Mouse (Mus musculus) bone marrow, adult 2 months (tissue): ENCODE data around the gene Crybg2.

Source experiments
- CTCF ChIP-seq: fragments of 200-500 bp; IDR thresholded peaks from 2 replicates; pipeline ENCODE4 v1.5.1; 2011; ENCODE audit warnings: low read length, control low read depth; ENCODE audit not compliant: control insufficient read depth, insufficient read depth
- POLR2A ChIP-seq: fragments of 200-500 bp; IDR thresholded peaks from 2 replicates; pipeline ENCODE4 v1.6.1; 2011; ENCODE audit warnings: low read depth, mild to moderate bottlenecking, control low read depth, low read length, borderline replicate concordance; ENCODE audit not compliant: control insufficient read depth

DNA sequence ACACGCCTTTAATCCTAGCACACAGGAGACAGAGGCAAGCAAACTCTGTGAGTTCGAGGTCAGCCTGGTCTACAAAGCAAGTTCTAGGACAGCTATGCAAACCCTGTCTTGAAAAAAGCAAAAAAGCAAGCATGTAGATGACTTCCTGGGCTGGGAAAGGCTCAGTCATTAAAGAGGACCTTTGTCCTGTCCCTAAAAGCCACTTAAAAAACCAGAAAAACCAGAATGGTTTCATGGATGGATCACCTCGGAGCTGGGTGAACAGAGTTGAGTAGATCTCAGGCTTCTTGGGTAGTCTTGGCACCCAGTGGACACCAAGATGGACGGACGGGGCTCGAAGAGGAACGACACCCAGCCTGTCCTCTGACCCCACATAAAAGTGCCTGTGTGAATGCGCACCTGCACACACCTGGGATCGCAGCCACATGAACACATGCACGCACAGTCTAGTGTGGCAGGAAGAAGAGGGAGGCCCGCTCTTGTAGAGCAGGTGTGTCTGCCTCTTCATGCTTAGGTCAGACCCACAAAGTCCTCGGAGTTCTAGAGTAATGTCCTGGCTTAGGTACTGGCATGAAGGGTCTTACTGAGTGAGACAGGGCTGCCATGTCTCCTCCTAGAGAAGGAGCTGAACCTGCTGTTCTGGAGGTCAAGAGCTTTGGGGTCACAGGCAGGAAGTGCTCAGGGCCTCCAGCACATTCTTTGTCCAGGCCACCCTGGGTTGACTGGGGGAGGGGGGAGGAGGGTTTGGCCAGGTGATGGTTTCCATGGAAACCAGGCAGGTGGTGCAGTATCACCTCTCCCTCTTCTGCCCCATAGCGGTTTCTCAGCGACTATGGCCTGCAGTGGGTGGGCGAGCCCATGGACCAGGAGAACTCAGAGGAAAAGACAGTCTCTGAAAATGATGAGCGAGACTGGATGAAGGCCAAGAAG is 54.9 kb downstream of the Crybg2 start:
- TF ChIP-seq POLR2A (no peak), CTCF (no peak)
